Mouse (Mus musculus) heart, adult 11 months (tissue): ENCODE measurements around the gene Gcg.

Source experiments
- DNase-seq: peaks from one replicate; pipeline ENCODE4 v3.0.0; 2022

Gene Gcg

DNA sequence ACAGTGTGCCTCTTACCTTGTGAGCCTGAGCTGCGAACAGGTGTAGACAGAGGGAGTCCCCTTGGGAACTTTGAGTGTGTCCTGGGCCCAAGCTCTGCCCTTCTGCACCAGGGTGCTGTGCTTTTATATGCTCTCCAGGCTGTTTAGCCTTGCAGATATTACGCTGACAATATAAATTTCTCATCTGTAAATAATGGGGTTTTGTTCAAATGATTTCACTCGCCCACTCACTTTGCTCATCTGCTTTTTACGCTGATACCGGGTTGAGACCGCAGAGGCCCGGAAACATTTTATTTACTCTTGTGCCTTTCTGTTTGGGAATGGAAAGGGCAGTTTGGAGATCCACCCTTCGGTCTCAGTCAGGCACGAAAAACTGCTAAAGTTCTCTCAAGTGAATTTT, at the start of gene Gcg:
TSS of gene Gcg (minus strand) at position 101 of the 400 bp plus-strand sequence.
- DNase-seq, result peak; percentile 62

GRCm38 (mm10) chr2:62531065-62531464, 47.6 kb upstream of the Gcg start:
- DNase-seq, result no peak

DNA sequence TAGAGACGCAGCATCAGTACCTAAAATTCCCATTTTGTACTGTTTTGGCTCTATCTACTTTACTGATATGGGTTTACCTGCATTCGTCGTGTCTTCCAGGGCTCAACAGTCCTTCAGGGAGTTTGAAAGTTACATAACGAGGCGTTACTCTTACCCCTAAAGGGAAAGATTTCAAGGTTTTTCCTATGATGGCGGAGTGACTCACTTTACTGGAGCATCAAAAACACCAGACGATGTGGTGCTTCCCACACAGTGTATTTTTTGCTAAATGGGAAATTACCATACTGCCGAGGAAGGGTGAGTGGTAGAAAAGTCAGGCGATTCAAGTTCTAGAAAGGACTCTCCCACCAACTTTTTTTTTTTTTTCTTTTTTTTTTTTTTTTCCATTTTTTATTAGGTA, 42.9 kb upstream of the Gcg start:
- DNase-seq, result no peak

DNA sequence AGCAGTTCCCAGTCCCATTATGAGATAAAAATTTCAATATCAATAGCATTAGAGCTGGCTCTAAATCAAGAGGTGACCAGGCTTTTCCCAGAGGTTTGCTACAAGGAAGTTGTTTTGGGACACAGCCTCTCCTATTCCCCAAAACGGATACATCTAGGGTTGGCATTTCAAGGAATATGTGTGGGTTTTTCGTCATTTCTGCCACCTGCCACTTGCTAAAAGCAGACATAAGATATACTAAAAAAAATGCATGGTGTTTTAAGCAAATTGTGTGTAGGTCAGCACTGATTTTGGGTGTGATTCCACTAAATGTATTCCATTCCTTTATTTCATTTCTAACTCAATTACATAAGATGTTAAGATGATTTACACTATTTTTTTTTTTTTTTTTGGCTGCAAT, 34.3 kb upstream of the Gcg start:
- DNase-seq, result no peak

DNA sequence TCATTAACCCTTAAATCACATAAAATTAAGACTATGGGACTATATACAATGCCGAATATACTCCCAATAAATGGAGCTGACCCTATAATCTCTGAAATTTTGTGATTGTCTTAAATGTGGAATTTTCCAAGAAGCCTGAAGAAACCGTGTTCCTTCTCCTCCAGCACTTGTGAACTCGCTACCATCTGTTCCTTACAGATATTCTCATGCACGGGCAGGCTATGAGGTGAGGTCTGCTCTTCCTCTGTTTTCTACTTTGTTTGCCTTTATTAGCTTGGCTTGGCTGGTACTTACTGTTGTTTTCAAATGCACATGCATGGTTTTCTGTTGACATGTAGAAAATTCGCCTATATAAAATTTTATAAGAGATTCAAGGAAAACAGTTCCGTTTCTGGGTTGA, 31.0 kb upstream of the Gcg start:
- no peak for DNase-seq

DNA sequence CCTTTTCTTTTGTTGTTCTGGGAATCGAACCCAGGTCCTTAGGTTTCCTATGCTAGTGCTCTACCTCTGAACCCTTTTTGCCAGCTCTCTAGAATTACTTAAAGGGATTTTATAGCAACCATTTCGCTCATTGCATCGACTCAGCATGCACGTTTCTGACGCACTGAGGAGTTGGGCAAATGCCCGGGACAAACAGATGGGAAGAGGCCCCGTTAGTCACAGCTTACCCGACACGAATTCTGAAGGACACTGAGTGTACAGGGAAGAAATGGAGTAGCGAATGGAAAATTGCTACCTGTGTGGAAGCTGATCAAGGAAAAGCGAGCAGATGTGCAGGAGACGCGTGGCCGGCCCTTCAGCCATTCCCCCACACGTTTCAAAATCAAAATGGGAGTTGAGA, 30.0 kb upstream of the Gcg start:
- DNase-seq, result no peak

DNA sequence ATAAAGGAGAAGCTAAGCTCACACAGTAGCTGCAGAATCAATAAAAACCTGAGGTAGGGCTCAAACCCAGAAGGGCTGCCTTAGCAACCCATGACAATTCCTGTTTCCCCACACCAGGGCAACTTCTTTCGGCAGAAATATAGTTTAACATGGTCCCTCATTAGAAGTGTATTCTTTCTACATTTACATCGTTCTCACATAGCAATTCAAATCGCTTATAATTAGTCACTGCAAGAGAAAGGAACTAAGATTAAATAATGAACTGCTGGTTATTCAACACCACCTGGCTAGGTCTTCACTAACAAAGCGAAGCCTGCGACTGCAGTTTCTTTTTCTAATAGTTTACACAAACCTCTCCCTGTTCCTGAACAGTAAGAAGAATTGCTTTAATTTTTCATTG, 23.7 kb upstream of the Gcg start:
- DNase-seq, result no peak

- DNase-seq, result no peak
These were observed 23.0 kb upstream of the Gcg start for GRCm38 (mm10) chr2:62506441-62506840.

DNA sequence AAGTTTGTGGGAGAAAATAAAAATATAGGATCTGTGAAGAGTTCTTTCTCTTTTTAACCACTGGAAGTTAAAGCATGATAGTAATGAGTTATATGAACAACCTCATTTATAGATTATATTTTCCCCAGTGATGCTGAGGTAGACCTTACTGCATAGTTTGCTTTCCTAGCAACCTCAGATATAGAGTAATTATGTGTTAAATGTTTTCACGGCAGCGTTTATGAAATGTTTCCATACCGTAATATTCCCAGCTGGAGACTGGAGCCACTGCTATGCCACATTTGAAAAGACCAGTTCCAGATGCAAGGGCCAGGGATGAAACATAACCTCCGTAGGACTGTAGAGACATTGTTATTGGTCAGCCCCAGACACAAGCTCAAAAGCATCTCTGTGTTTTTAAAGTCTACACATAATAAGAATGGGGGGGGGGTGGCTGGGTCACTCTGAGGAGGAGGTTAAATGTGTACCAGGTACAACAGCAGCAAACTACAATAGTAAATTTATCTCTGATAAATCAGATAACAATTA, 20.9 kb upstream of the Gcg start:
- no peak for DNase-seq

DNA sequence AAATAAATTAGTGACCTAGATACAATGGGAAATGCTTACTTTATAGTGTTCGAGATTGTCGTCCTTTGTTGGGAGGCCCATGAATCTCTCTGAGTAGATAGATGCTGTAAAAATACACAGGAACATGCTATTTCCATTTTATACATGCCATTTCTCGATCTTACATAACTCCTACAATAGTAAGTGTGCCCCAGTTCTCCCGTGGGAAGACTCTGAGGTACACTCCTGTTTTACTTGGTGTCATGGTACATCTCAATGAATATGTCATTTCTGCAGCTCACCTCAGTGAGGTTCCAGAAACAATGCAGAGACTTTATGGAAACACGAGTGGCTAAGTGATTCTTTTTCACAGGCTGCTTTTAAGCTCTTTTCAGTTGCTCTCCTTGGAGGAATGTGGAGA, 19.9 kb upstream of the Gcg start:
- DNase-seq, result no peak

DNA sequence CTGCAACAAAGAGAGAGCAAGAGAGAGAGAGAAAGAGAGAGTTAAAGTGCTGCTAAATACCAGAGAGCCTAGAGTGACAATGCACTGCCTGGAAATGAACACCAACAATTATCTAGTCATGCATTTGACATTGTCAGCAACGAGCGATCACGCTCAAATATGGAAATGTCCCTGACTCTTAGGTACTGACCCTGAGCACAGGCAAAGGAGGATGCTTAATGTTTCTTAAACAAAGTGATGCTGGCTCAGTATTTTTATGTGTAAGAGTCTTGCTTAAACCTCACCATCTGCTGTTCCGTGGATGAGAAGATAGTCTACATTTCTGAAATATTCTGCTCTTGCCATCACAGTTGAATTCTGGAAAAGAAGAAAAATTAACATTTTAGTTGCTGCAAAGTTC, 19.1 kb upstream of the Gcg start:
- no peak for DNase-seq

DNA sequence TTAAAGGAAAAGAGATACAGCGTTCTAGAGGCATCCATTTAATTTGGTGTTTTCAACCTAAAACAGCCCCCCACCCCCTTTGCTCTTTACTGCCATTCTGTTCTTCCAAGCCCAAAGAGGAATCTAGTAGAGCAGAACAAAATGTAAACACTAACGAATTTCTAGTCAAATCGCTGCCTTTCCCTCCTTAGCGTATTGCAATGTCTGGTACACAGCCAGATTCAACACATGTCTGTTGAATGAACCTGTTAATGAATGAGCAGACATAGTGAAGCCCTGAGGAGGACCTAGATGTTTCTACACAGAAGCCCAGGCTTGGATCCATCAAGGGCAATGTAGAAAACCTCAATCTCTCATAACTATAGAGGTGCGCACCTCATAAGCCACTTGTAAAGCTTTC, 15.4 kb upstream of the Gcg start:
- no peak for DNase-seq

DNA sequence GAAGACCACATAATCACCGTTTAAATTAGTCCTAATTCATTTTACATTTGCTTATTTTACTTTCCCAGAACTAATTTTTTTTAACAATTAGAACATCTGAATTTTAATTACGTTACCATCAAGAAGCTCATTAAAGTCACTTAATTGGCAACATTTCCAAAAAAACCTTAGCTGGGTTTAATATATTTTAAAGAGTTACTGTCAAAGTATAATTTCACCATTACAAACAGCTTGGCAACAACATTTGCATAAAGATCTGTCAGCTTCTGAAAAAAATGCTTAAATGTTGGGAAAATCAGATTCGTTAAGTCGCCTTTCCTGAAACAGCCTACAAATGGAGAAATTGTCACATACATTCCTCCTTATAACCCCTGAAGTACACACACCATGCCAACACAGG, 14.6 kb upstream of the Gcg start:
- DNase-seq, result no peak

GRCm38 (mm10) chr2:62497333-62498002, 14.0 kb upstream of the Gcg start:
- DNase-seq, result no peak

GRCm38 (mm10) chr2:62495407-62495806, 12.0 kb upstream of the Gcg start:
- DNase-seq, result no peak

- DNase-seq, result no peak
These were observed 6.4 kb upstream of the Gcg start for GRCm38 (mm10) chr2:62489832-62490231.

GRCm38 (mm10) chr2:62484906-62485305, 1.5 kb upstream of the Gcg start:
- DNase-seq, result no peak

GRCm38 (mm10) chr2:62480285-62481198, 2.9 kb downstream of the Gcg start:
- DNase-seq, result peak; percentile 66

- DNase-seq, result peak; percentile 79
These were observed 13.9 kb downstream of the Gcg start for GRCm38 (mm10) chr2:62469551-62469950.

- no peak for DNase-seq
These were observed 20.2 kb downstream of the Gcg start for GRCm38 (mm10) chr2:62463287-62463686.

GRCm38 (mm10) chr2:62462174-62462573, 21.3 kb downstream of the Gcg start:
- DNase-seq, result no peak

DNA sequence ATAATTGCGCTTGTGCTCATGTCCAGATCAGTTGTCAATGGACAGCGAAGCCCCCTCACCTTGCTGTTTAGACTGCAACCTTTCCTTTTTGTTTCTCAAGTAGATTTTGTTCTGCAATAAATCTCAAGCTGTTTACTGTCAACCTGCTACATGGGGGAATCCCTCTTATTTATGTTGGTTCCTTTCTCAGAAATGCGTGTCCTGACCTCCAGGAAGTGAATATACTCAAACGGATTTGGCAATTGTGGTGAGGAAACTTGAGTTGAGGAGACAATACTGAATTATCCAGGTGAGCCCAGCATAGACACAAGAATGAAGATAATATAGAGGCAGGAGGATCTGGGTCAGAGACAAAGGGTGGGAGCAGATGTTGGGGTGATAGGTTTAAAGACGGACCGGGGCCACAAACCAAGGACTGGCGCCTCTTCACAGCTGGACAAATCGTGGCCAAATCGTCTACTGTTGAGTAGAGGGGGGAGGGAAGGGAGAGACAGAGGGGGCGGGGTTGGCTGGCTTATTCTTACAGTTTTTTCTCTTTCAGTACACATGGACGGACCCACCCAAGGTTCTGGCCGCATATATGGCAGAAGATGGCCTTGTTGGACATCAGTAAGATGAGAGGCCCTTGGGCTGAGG, 22.5 kb downstream of the Gcg start:
- DNase-seq, result peak; percentile 82

- DNase-seq, result peak; percentile 93
These were observed 23.2 kb downstream of the Gcg start for GRCm38 (mm10) chr2:62460231-62460710.
